Mouse (Mus musculus) gonadal fat pad, adult 2 months (tissue): ENCODE measurements around the gene Epb41l1. TPM values are rescaled to one million over a fixed set of nuclear protein-coding genes. Genes with fewer than 3 reads are reported as not detected.
"Not testable (repeated sequence)": the region's sequence is repeated elsewhere in the genome, so short reads cannot be mapped to it uniquely, and the experiment has no call there.

Source experiments
- DNase-seq: peaks from one replicate; pipeline ENCODE4 v3.0.0-alpha.2; 2012; ENCODE audit warnings: low read depth
- polyA plus RNA-seq: library from polyadenylated mRNA; depleted of rRNA; stranded (reverse); fragments of >200 nt; gene quantifications from 2 replicates; pipeline ENCODE4 v1.2.3, GENCODE M21; 2012

Gene Epb41l1
- polyA plus RNA-seq, 1 experiment, result 44.8 TPM

DNA sequence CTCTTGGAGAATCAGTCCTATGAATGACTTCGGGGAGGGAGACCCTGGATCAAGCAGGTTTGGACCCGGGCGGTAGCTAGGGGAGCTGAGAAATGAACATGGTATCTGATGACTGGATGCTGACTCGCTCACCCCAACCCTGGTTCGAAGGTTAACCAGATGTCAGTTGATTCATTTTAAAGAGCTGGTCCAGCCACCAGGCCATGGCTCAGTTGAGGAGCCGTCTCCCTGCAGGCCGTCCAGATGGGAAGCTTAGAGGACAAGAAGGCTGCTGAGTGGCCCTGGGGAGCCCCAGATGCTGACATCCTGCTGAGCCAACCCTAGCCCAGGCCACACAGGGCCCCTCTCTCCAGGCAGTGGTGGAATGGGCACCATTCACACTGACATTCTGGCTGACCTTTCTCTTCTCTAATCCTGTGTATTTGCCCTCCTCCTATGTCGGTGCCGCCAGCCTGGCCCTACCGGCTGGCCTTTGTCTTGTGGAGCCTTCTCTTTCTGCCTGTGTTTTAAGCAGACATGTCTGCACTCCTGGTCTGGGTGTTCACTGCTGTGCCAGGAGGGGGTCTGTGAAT lies 67.0 kb downstream of the Epb41l1 start:
- no peak for DNase-seq

DNA sequence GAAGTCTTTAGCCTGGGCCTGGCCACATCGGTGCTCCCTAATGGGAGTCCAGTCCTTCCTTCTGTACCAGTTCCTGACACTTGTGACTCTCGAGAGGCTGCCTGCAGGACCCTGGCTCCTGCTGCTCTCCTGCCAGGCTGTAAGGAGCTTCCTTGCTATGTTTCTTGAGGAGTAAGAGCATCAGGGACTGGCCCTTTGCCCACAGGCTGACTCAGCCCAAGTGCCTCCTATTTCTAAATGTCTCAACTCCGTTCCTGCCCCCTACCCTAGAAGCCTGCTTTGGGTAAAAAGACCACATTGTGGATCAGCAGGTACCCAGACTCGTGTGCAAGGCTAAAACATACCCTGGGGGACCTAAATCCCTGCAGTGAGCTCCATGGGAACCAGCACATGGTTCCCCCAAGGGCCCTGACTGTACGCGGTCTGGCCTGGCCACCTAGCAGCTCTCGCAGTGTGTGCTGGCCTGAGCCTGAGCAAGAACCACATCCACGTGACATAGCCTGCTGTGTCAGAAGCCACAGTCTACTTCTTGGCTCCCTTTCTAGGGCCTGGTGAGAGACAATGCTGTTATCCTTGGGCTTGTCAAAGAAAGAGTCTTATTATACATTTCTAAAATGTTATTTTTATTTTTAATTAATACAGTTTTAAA lies 67.6 kb downstream of the Epb41l1 start:
- no peak for DNase-seq

DNA sequence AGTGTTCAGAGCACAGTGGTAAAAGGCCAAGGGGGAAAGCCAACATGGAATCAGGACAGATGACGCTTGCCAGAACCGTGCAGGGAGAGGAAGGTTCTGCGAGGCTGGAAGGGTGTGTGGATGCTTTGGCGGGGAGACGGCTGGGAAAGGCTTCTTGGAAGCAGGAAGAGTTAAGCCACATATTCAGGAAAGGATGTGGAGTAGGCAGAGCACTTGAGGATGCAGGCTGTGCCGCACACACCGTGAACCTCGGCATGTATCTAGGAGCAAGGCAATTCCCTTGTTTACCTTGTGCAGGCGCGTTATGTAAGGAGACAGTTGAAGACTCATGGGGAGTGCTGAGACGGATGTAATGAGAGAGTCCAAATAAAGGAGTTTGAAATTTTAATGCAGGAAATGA lies 69.5 kb downstream of the Epb41l1 start:
- no peak for DNase-seq

DNA sequence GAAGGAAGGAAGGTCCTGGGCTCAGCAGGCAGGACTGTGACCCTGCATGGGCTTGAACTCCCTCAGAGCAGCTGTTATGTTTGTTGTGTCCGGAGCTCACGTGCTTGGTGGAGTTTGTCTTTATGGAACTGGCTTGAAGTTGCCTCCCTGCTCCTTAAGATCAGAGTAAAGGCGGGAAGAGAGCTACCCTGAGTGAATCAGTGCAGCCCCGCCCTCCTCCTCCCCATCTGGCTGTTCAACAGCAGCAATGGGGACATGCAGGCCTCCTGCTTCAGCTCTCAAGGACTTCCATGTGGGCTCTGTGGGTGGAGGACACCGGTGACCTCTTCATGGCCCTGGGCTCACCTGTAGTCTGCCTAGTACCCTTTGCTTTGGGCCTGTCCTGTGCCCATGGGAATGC lies 71.1 kb downstream of the Epb41l1 start:
- no peak for DNase-seq

DNA sequence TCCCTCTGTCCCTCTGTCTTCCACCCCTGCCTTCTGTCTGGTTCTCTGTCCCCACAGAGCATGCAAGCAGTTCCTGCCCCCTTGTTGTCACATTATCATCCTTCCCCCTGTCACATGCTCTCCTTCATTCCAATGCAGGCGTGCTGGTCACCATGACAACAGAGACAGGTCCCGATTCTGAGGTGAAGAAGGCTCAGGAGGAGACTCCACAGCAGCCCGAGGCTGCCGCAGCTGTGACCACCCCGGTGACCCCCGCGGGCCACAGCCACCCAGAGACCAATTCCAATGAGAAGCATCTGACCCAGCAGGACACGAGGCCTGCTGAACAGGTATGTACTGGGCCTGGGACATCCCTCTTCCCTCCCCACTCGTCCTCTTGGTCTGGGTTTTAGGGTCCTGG lies 73.1 kb downstream of the Epb41l1 start:
- no peak for DNase-seq

DNA sequence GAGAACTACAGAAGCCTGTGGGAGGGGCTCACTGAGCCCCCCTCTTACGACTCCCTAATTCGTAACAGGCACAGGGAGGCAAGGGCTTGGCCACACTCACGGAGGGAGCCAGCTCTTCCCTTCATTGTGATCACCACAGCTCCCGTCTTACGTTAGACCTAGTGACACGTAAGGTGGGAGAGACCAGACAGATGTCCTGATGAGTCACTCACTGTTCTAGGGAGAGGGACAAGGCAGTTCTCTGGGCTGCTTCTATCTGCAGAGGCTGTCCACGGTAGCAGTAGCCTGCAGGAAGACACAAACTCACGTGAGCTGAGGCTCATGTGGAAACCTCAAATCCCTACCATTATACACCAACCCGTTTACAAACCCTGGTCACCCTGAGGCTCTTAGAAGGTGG lies 73.8 kb downstream of the Epb41l1 start:
- DNase-seq, result no peak

DNA sequence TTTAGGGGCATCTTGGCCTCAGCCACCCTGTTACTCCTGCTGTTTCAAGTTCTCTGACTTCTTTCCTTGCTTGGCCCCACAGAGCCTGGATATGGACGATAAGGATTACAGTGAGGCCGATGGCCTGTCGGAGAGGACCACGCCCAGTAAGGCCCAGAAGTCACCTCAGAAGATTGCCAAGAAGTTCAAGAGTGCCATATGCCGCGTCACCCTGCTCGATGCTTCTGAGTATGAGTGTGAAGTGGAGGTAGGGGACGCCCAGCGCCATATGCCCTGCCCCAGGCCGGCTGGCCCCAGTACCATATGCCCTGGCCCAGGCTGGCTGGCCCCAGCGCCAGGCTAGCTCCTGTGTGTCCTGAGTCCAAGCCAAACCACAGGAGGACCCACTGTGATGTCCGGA lies 74.2 kb downstream of the Epb41l1 start:
- DNase-seq, result no peak

DNA sequence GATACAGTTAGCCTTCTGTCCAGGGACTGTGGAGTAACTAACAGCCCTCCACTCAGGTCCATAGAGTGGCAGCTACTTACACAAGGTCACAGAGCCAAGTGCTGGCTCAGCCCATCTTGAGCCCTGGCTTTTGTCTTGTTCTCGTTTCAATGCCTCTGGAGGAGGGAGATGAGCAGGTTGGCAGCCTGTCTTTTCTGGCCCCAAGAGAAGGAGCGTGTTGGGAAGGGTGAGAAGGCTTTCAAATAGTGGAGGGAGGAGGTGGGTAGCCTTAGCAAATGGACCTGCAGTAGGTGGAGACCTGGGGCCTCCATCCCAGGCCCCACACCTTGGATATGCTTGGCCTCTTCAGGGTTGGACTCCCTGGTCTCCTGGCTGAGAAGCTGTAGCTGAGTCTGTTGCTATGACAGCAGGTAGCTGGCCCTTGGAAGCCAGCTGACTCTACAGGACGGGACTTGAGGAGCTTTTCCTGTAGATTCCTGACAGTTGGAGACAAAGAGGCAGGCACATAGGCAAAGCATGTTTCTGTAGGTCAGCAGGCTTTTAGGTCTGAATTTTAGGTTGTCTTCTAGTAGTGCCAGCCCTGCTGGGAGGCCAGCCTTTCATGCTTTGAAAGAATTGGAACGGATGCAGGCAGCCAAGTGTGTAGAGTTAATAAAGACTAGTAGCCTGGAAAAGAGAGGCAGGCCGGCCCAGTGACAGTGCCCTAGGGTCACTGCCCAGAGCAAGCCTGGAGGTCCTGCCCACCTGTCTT lies 76.3 kb downstream of the Epb41l1 start:
- no peak for DNase-seq

DNA sequence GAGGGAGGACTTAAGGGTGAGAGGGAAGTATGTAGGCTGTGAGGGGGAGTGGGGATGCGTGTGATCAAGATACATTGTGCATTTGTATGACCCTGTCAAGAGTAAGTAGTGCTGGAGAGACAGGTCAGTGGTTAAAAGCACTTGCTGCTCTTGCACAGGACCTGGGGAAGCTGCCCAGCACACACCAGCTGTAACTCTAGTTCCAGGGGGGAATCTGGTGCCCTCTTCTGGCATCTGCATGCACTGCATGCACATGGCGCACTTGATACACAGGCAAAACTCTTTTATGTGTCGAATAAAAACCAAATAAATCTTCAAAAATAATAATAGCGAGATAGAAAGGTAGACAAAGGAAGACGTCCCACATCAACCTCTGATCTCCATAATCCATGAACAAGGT lies 77.2 kb downstream of the Epb41l1 start:
- DNase-seq, result no peak

DNA sequence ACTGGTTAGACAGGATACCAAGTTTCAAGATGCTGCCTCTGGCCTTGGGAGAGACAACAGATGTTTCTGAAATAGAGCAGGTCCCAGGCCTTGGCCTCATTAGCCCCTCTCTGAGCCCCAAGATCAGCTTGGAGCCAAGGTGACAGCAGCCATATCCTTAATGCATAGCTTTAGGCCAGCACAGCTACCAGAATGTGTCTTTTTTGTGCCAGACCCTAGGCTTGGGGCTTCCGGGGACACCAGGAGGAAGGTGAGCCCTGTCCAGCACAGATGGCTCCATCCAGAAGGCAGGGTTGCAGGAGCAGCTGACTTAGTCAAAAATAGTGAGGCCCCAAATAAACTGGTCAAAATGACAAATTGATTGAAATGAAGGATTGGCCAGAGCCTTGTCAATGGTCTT lies 80.3 kb downstream of the Epb41l1 start:
- no peak for DNase-seq

DNA sequence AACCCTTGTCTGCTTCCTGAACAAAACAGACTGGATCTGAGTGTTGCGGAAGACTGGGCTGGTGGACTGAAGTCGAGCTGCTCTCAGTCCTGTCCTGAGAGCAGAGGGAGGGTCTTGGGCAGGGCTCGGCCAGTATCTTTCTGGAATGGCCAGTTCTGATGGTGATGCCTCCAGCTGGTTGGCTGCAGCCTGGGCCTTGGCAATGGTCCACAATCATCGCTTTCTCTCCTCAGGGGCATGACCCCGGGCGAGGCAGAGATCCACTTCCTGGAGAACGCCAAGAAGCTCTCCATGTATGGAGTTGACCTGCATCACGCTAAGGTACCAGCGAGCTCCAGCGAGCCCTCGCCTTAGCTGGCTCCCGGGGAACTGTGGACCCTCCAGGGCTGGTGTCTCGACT lies 84.8 kb downstream of the Epb41l1 start:
- no peak for DNase-seq

DNA sequence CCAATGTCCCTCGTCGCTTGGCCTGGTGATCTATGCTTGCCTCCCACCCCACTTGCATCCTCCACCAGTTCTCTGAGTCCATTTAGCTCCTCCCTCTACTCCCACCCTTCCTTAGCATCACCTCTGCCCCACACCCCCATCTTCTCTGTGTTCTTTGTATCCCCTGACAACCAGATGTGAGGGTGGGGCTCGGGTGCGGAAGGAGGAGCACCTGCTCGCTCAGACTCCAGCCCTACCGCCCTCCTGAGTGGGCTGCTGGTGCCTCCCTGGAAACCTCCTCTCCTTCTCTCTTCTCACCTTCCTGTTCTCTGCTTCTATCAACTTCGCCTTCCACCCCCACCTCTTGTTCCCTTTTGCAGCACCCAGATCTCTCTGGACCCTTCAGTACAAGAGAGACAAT lies 91.3 kb downstream of the Epb41l1 start:
- no peak for DNase-seq

DNA sequence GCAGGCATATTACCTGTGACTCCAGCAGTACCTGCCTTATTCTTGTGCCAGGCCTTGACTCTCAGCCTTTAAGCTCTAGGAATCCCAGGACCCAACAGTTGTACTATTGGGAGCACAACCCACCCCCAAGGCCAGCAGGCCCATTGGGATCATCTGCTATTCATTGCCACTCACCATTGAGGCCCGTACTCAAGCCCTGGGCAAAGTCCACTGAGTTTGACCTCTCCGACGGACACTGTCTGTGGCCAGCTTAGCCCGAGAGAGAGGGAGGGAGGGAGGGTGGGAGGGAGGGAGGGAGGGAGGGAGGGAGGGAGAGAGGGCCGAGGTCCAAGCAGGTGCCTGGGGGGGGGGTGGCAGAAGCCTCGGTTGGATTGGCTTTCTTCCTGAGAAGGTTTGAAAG lies 91.9 kb downstream of the Epb41l1 start:
- DNase-seq, result no peak

DNA sequence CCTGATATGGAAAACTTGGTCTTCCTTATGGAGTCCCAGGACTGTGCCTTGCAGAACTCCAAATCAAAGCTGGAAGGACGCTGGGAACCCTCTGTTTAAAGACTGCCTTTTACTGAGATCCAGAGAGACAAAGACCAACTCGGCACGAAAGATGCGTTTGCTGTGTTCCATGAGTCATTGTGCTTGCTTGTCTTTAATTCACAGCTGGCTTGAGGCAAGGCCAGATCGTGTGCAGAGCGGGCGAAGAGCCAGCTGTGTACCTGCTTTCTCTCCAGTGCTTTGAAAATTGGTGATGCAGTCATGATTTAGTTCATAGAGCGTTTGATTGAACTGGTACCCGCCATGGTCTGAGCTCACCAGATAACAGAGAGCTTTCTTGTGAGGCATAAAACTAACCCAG lies 94.4 kb downstream of the Epb41l1 start:
- DNase-seq, result no peak

DNA sequence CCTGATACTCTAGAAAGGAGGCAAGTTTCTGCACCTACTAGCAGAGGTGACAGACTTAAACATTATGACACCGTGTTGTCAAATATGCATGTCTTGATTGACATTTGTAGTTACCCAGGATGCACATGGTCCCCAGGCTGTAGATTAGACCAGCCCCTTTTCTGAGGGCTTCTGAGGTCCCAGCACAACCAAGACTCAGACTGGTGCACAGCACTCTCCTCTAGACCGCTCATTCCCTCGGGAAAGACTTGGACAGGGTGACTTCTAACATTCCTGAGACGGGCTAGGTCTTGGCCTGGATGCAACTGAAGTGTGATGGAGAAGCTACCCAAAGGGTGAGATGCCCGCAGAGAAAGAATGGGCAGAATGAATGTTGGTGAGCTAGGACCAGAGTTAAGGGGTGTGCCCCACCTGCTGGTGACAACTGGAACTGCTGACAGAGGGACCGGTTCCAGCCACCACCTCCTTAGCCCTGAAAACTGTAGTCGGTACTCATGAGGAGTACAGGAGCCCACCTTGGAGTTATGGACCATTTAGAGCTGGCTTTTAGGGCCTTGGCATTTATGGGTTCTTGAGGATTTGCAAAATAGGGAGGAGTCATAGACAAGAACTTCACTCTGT lies 95.0 kb downstream of the Epb41l1 start:
- DNase-seq, result no peak

DNA sequence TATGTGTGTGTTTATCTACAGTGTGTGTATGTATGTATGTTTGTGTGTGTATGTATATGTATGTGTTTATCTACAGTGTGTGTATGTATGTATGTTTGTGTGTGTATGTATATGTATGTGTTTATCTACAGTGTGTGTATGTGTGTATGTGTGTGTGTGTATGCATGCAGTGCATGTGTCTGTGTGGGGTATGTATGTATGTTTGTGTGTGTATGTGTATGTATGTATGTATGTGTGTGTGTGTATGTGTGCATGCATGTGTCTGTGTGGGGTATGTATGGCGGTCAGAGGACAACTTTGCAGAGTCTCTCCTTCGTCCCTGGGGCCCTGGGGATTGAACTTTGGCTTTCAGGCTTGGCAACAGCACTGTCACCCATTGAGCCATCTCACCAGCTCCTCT lies 96.0 kb downstream of the Epb41l1 start:
- not testable (repeated sequence) for DNase-seq

DNA sequence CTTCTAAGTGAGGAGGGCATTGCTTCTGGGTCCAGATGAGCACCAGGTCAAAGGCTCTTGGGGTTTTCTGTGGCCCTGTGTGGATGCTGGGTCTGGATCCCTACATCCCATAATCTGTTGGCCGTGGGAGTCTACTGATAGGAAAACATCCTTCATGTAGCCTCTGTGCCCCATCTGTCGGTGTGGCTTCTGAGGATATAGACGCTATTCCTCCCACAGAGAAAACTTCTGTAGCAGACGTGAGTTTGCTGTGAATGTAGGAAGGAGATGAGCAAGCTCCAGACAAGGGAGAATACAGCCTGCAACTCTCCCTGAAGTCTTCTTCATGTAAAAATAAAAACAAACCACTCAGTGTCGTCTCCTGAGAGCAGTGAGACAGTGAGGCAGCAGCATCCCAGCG lies 97.6 kb downstream of the Epb41l1 start:
- DNase-seq, result no peak

DNA sequence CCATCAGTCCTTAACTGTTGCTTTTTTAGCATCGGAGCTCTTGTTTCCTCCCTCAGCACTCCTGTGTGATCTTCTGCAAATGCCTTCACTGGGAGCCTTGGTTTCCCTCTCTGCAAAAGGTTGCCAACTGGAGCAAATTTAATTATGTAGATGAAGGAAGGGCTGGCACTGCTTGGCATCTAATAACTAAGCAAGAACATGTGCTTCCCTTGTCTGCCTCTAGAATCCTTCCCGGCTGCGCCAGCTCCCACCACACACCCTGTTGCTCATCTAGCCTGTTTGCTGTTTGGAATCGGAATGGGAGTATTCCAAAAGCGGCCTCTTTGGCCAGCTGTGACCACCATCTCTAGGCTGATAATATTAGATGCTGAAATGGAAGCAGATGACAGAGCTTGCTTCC lies 98.9 kb downstream of the Epb41l1 start:
- DNase-seq, result no peak

DNA sequence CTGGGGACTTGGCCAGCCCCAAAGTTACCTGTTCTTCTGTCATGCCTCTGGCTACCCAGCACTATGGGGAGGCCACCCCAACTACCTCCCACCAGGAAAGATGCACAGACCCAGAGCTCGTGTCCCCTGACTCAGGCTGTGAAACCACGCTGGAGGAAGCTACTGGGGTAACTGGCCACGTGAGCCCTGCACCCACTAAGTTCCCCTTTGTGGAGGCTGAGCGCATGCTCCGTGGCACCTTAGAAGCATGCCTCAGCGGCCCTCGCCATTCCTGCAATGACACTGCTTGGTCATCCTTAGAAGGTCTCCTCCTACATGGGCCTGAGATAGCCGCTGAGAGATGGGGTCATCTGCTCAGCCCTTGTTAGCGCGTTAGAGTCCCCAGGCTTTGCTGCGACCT lies 102.3 kb downstream of the Epb41l1 start:
- no peak for DNase-seq

DNA sequence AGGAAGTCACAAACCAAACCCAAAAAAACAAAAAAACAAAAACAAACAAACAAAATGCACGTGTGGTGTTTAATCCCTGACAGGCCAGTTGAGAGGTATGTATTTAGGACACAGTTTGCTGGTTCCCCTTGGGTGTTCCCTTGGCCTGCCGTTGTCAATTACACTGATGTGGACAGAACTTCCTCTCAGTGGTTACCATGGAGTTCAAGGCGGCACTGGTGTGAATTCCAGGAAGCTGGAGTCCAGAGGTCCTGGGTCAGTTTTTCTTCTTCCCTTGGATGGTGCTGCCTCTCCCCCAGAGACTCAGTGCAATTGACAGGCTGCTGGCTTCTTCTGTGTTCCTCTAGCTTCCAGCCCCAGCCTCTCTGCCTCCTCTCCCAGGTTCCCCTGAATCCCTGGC lies 103.4 kb downstream of the Epb41l1 start:
- DNase-seq, result no peak

DNA sequence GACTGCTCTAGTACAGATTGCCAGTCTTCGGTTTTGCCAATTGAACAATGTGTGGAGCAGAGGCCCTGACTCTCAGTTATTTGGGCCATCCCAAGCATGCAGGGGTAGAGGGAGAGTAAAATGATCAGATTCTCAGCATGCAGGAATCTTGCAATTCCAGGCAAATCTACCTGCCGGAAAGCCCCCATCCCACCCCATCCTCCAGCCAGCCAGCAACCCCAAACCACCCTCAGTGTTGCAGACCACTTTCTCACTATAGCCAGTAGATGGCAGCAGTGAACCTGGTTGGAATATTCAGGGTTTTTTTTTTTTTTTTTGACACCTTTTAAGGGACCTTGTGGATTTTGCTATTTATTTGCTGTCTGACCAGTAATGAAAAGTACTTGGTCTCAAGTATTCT lies 109.0 kb downstream of the Epb41l1 start:
- no peak for DNase-seq

DNA sequence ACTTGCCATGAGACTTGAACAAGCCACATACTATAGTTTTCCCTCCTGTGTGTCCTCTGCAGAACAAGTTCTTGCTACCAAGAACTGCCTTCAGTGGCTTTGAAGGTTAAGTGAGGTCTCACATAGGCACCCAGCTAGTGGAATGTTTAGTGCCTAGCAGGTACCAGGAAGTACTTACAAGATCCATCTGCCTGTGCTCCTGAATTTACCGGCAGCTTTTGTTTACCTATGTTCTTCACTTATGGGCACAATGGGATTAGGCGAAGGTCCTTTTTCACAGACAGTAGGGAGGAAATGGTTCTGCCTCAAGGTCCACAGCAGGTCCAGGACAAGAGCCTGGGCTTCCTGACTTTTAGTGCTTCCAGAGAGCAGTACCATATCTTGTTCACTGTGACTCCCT lies 112.5 kb downstream of the Epb41l1 start:
- DNase-seq, result no peak
